Mouse (Mus musculus): Measurements from ENCODE around the gene Sectm1b. TPM values are rescaled to one million over a fixed set of nuclear protein-coding genes. Genes with fewer than 3 reads are reported as not detected.
"Not testable (repeated sequence)": the region's sequence is repeated elsewhere in the genome, so short reads cannot be mapped to it uniquely, and the experiment has no call there.

Sectm1b gene
- polyA plus RNA-seq, 1 experiment from 2014 or later, result not detected

DNA sequence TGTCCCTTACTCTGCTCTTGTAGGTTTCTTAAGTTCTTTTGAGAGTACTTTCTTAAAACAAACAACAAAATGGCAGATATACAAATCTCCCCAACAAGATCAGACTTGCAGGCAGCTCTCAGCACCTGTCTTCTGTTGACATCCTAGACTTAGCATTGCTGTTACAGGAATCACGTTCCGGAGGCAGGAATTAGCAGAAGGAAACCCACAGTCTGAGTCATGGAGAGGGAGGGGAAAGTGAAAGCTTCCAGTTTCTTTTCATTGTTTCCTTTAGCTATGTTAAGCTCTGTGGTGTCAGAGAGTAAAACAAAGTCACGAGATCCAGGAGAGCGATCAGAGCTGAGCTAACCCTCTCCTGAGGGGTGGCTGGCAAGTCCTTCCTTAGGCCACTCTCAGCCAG, 27.6 kb upstream of the Sectm1b start:
- no peaks in the 10 kb centered on the region for H3K4me1 ChIP-seq
- no peaks in the 10 kb centered on the region for H3K9me3 ChIP-seq (replicated peaks)
- no peak overlapping the region for H3K4me3 ChIP-seq (replicated peaks)
- H3K36me3 ChIP-seq, result no peaks in the 10 kb centered on the region
- H3K27me3 ChIP-seq (replicated peaks), result no peaks in the 10 kb centered on the region
- WGBS, result 74% methylated on average over 4 of the region's 4 CpGs
- no peak for ATAC-seq (ENCODE audit: low FRiP score)
- H3K4me2 ChIP-seq, result no peak overlapping the region
- H3K27ac ChIP-seq (replicated peaks), result no peak overlapping the region
- H3K9ac ChIP-seq (replicated peaks), result no peak overlapping the region

DNA sequence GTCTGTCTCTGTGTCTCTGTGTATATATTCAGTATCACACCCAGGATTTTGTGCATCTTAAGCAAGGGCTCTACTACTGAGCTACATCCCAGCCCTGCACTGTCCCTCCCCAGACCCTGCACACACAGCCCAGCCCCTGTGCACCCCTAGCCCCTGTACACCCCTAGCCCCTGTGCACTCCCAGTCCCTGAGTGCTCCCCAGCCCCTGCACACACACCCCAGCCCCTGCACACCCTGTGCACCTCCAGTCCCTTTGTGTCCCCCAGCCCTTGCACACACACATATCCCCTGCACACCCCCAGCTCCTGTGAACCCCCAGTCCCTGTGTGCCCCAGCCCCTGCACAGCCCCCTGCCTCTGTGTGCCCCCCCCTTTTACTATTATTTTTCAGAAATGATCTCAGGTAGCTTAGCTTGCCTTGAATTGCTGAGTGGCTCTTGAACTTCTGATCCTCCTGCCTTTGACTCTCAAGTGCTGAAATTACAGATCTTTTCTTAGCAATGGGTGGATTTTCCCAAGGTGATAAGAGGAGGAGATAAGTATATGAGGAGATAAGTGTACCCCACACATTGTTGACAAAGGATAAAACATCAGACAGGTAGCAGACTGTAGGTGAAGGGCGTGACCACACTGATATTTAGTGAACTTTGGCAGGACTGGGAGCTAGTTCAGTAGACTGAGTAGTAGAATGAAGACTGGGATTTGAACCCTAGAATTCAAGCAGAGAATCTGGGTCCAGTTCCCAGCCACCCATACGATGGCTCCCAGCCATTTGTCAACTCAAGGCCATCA, 26.6 kb upstream of the Sectm1b start:
- H3K9ac ChIP-seq (replicated peaks), result no peak overlapping the region
- no peaks in the 10 kb centered on the region for H3K4me1 ChIP-seq
- no peak for ATAC-seq (ENCODE audit: low FRiP score)
- no peaks in the 10 kb centered on the region for H3K36me3 ChIP-seq
- no peak overlapping the region for H3K27ac ChIP-seq (replicated peaks)
- no peaks in the 10 kb centered on the region for H3K27me3 ChIP-seq (replicated peaks)
- H3K9me3 ChIP-seq (replicated peaks), result no peaks in the 10 kb centered on the region
- 94% methylated on average over 2 of the region's 2 CpGs for WGBS
- H3K4me2 ChIP-seq, result no peak overlapping the region
- no peak overlapping the region for H3K4me3 ChIP-seq (replicated peaks)

DNA sequence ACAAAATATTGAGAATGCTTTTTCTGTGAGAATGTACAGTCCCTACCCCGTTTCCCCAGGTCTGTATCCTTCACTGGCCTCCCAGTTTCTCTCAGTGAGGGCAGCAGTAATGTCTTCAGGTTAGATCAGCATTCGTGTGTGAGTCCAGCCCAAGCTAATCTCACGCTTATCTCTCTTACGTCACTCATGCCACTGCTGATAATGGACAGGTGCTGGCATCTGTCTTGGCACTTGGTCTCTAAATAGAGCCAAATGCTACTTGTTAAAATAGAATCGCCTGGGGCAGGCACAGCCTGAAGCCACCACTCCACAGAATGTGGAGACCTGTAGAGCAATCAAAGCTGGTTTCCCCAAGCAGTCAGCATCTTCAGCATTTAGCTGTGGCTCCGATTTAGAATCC, 25.6 kb upstream of the Sectm1b start:
- no peak overlapping the region for H3K9ac ChIP-seq (replicated peaks)
- no peaks in the 10 kb centered on the region for H3K27me3 ChIP-seq (replicated peaks)
- ATAC-seq (ENCODE audit: low FRiP score), result no peak
- no peaks in the 10 kb centered on the region for H3K9me3 ChIP-seq (replicated peaks)
- H3K4me2 ChIP-seq, result no peak overlapping the region
- H3K36me3 ChIP-seq, result no peaks in the 10 kb centered on the region
- WGBS, result 87% methylated on average over 6 of the region's 6 CpGs
- H3K27ac ChIP-seq (replicated peaks), result no peak overlapping the region
- H3K4me3 ChIP-seq (replicated peaks), result no peak overlapping the region
- H3K4me1 ChIP-seq, result no peaks in the 10 kb centered on the region

DNA sequence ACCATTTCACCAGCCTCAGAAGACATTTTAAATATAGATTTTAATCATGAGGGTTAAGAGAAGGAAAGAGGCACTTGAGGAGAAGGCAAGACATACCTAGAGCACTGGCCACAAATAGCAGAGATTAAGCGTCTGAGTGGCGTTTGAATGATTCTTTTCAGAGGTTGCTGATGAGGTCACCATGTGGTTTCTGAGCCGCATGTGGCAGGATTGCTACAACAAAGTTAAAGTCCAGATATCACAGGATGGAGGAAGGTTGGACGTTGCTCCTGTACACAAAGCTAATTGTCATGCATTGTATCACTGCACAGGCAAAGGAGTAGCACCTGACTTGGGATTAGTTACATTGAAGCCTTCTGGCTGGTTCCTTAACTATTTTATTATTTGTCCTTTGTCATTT, 22.9 kb upstream of the Sectm1b start:
- no peak for ATAC-seq (ENCODE audit: low FRiP score)
- H3K9me3 ChIP-seq (replicated peaks), result no peaks in the 10 kb centered on the region
- no peak overlapping the region for H3K4me2 ChIP-seq
- no peak overlapping the region for H3K4me3 ChIP-seq (replicated peaks)
- H3K27ac ChIP-seq (replicated peaks), result no peak overlapping the region
- H3K27me3 ChIP-seq (replicated peaks), result no peaks in the 10 kb centered on the region
- H3K36me3 ChIP-seq, result no peaks in the 10 kb centered on the region
- no peaks in the 10 kb centered on the region for H3K4me1 ChIP-seq
- 77% methylated on average over 4 of the region's 4 CpGs for WGBS
- no peak overlapping the region for H3K9ac ChIP-seq (replicated peaks)

DNA sequence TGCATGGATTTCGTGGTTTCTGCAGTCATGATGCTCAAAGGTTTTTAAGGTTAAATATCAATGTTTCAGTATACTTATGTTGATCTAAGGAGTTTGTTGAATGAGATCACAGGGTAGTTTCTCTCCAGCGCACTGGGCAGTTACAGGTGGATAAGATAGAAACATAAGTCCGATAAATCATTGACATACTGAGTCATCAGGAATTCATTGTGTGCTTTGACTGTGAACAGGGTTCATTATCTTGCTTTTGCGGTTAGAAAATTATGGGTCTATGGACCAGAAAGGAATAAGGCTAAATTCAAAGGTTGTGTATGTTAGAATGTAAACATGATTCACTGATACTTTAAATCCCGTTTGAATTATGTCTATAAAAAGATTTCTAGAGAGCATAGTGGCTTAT, 21.8 kb upstream of the Sectm1b start:
- 77% methylated on average over 5 of the region's 5 CpGs for WGBS

DNA sequence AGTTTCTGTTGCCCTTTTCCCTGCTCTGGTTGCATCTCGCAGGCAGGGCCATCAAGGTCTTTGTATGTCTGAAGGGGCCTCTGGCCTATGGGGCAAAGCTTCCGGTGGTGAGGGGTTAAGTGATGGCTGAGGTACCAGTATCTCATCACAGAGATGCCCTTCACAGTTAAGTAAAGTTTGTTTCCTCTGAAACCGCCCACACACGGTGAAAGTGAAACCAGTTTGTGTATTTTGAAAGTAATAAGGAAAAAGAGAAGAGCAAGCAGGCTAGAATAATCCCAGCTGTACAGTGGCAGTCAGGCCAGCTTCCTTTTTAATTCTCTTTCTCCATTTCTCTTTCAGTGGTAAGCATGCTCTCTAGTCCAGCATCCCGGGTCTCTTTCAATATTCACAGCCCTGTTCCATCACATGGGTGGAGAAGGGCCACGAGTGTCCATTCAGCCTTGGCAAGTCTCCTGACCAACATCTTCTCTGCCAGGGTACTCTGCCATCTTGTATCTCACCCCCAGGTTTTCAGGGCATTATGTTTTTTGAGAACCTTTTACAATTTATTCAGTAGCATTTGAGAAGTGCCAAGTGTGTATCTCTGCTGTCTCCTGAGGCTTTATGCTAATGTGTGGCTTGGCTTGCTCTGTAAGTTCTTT, 19.6 kb upstream of the Sectm1b start:
- Histone ChIP-seq H3K9me3 (replicated peaks) (no peaks in the 10 kb centered on the region), H3K36me3 (no peaks in the 10 kb centered on the region), H3K9ac (replicated peaks) (no peak overlapping the region), H3K27ac (replicated peaks) (no peak overlapping the region), H3K4me1 (no peaks in the 10 kb centered on the region), H3K4me2 (no peak overlapping the region), H3K27me3 (replicated peaks) (no peaks in the 10 kb centered on the region), H3K4me3 (replicated peaks) (no peak overlapping the region)
- ATAC-seq (ENCODE audit: low FRiP score), result no peak
- WGBS, result 78% methylated on average over 6 of the region's 6 CpGs

More for the DNA sequence above, 21.8 kb upstream of the Sectm1b start:
- Histone ChIP-seq H3K9me3 (replicated peaks) (no peaks in the 10 kb centered on the region), H3K27ac (replicated peaks) (no peak overlapping the region), H3K27me3 (replicated peaks) (no peaks in the 10 kb centered on the region), H3K36me3 (no peaks in the 10 kb centered on the region), H3K4me3 (replicated peaks) (no peak overlapping the region), H3K4me1 (no peaks in the 10 kb centered on the region), H3K9ac (replicated peaks) (no peak overlapping the region), H3K4me2 (no peak overlapping the region)
- ATAC-seq (ENCODE audit: low FRiP score), result no peak

DNA sequence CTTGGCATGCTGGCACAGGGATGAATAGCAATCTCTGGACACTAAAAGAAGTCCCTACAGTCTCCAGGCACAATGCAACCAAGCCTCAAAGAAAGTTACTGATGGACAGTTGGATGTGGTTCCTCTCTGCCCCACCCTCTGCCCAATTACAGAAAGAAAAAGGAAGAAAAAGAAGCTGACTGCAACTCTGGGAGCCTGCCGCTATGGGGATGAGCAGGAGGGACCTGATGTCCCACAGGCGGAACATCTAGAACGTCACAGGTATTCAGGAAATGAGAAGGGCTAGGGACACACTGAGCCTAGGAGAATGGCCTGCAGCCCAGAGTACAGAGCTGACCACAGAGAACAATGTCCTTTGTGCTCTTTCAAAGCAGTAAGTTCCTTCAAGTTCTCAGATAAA, 18.9 kb upstream of the Sectm1b start:
- 88% methylated on average over 3 of the region's 3 CpGs for WGBS
- H3K9me3 ChIP-seq (replicated peaks), result no peaks in the 10 kb centered on the region
- no peak for ATAC-seq (ENCODE audit: low FRiP score)

DNA sequence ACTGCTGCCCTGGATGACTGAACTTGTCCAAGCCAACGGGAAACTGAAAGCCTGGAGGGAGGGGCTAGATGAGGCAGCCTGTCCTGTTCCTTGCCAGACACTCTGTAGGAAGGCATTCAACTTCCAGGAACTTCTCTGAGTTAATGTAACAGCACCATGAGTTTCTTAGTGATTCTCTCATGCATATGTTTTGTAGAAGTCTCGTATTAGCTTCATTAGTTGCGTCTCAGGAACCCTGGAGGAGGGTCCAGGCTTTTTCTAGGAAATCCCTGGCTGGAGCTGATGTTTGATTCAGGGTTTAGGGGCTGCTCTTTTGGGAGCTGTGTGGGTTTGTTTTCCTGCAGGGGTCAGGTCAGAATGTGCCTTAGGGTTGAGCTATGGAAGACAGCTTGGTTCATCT, 17.8 kb upstream of the Sectm1b start, which contains the start of gene Sectm1a:
Sectm1a (minus strand) TSS at position 101 of the 400 bp plus-strand sequence.
- ATAC-seq (ENCODE audit: low FRiP score), result no peak
- no peak within 1 kb of the TSS for H3K4me3 ChIP-seq (replicated peaks)
- WGBS, result 81% methylated on average over 3 of the region's 3 CpGs
- H3K27ac ChIP-seq (replicated peaks), result no peak within 1 kb of the TSS
- H3K9me3 ChIP-seq (replicated peaks), result no peaks in the 10 kb centered on the region
- no peaks in the 10 kb centered on the region for H3K27me3 ChIP-seq (replicated peaks)
- H3K36me3 ChIP-seq, result no peaks in the 10 kb centered on the region
- no peak within 1 kb of the TSS for H3K4me2 ChIP-seq
- H3K4me1 ChIP-seq, result no peaks in the 10 kb centered on the region
- H3K9ac ChIP-seq (replicated peaks), result no peak within 1 kb of the TSS

More for the DNA sequence above, 18.9 kb upstream of the Sectm1b start:
- no peaks in the 10 kb centered on the region for H3K36me3 ChIP-seq
- no peak overlapping the region for H3K9ac ChIP-seq (replicated peaks)
- H3K4me2 ChIP-seq, result no peak overlapping the region
- H3K27me3 ChIP-seq (replicated peaks), result no peaks in the 10 kb centered on the region
- H3K27ac ChIP-seq (replicated peaks), result no peak overlapping the region
- no peaks in the 10 kb centered on the region for H3K4me1 ChIP-seq
- no peak overlapping the region for H3K4me3 ChIP-seq (replicated peaks)

DNA sequence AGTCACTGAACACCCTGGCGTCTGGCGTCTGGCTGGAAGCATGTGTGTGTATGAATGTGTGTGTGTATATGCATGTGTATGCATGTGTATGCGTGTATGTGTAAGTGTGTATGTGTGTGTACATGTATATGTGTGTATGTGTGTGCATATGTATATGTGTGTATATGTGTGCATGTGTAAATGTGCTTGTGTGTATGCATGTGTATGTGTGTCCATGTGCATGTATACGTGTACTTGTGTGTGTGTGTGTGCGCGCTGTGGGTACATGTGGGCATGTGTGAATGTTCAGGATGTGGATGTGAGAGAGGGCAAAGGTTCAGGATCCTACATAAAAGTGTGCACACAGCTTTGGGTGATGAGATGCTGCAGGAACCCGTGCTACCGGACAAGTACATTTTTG, 17.0 kb upstream of the Sectm1b start:
- no peaks in the 10 kb centered on the region for H3K9me3 ChIP-seq (replicated peaks)
- WGBS, result 95% methylated on average over 8 of the region's 8 CpGs
- H3K4me3 ChIP-seq (replicated peaks), result no peak overlapping the region
- no peaks in the 10 kb centered on the region for H3K36me3 ChIP-seq
- no peak overlapping the region for H3K4me2 ChIP-seq
- H3K27ac ChIP-seq (replicated peaks), result no peak overlapping the region
- ATAC-seq (ENCODE audit: low FRiP score), result no peak
- no peaks in the 10 kb centered on the region for H3K27me3 ChIP-seq (replicated peaks)
- H3K4me1 ChIP-seq, result no peaks in the 10 kb centered on the region
- H3K9ac ChIP-seq (replicated peaks), result no peak overlapping the region

DNA sequence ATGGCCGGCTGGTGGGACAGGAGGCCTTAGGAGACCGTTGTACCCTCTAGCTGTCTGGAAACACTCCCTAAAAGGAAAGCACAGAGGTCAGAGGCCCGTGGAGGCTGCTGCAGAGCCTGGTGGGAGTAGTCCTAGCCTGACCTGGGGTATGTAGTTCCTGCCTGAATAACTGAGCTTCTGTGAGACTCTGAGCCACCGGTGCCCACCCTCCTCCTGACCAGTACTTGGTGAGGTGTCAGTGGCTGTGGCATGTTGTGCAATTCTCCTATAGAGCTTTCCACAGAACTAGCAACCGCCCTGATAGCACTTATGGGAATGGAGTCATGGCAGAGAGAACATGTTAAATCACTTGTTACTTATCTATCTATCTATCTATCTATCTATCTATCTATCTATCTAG, 12.3 kb upstream of the Sectm1b start:
- Histone ChIP-seq H3K27ac (replicated peaks) (no peak overlapping the region), H3K36me3 (no peaks in the 10 kb centered on the region), H3K27me3 (replicated peaks) (no peaks in the 10 kb centered on the region), H3K4me3 (replicated peaks) (no peak overlapping the region), H3K4me2 (no peak overlapping the region), H3K9ac (replicated peaks) (no peak overlapping the region), H3K9me3 (replicated peaks) (no peaks in the 10 kb centered on the region), H3K4me1 (no peaks in the 10 kb centered on the region)
- ATAC-seq (ENCODE audit: low FRiP score), result no peak
- 73% methylated on average over 5 of the region's 5 CpGs for WGBS

DNA sequence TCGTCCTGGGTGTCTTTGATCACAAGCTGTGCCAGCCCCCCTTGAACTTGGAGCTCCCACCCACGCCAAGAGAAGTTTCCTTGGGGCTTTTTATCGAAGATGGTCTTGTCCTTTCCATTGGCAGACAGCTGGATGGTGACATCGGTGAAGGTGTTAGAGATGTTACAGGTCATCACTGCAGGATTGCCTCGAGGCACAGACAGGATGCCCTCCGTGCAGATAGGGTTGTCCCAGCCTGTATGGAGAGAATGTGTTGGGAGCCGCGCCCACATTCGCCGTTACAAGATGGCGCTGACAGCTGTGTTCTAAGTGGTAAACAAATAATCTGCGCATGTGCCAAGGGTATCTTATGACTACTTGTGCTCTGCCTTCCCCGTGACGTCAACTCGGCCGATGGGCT, 6.3 kb upstream of the Sectm1b start:
- H3K9ac ChIP-seq (replicated peaks); H3K27ac ChIP-seq (replicated peaks); H3K36me3 ChIP-seq; H3K4me1 ChIP-seq; H3K9me3 ChIP-seq (replicated peaks); ATAC-seq (ENCODE audit: low FRiP score); H3K4me2 ChIP-seq; H3K4me3 ChIP-seq (replicated peaks); H3K27me3 ChIP-seq (replicated peaks): not testable (repeated sequence)
- 94% methylated on average over 12 of the region's 16 CpGs for WGBS

DNA sequence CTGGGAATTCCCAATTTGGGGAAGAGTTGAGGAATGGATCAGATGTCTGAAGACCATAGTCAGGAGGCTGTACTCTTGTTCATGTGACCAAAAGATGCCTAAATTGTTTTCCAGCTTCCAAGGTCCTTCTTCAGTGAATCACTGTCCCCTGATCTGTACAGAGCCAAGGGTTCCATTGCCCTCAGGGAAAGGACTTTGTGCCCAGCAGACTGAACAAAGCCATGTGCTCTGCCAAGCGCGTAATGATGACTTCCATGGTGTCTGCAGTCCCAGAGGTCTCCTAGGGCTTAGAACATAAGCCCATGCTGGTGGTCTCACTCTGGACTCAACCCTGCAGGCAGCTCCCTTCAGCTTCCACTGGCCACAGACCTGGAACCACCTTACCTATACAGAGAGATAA, 4.5 kb upstream of the Sectm1b start:
- Histone ChIP-seq H3K4me3 (replicated peaks) (no peak overlapping the region), H3K27ac (replicated peaks) (no peak overlapping the region), H3K9me3 (replicated peaks) (no peaks in the 10 kb centered on the region), H3K36me3 (no peaks in the 10 kb centered on the region), H3K9ac (replicated peaks) (no peak overlapping the region), H3K4me2 (no peak overlapping the region), H3K27me3 (replicated peaks) (no peaks in the 10 kb centered on the region), H3K4me1 (no peaks in the 10 kb centered on the region)
- no peak for ATAC-seq (ENCODE audit: low FRiP score)
- 90% methylated on average over 2 of the region's 2 CpGs for WGBS
